Mouse (Mus musculus) midbrain, embryonic 13.5 days (tissue): ENCODE data around the gene Zpbp2. TPM values are rescaled to one million over a fixed set of nuclear protein-coding genes. Genes with fewer than 3 reads are reported as not detected.

Source experiments
- ATAC-seq: fragments of 200-750 bp; cut with Nextera tagmentation; 2 replicates; pipeline ENCODE4 v1.8.0; 2017; ENCODE audit warnings: mild to moderate bottlenecking, moderate TSS enrichment, moderate library complexity
- H3K27ac ChIP-seq: fragments of 300-500 bp; sonication (generic); 2 replicates; pipeline ENCODE4 v1.5.1; 2015; ENCODE audit warnings: inconsistent platforms, mild to moderate bottlenecking, moderate library complexity
- H3K27me3 ChIP-seq: fragments of 300-500 bp; sonication (generic); 2 replicates; pipeline ENCODE4 v1.6.1; 2015; ENCODE audit warnings: mild to moderate bottlenecking, inconsistent platforms
- H3K36me3 ChIP-seq: fragments of 300-500 bp; sonication (generic); 2 replicates; pipeline ENCODE4 v1.6.1; 2015; ENCODE audit warnings: mild to moderate bottlenecking, inconsistent platforms
- H3K4me1 ChIP-seq: fragments of 300-500 bp; sonication (generic); replicated peaks from 2 replicates; pipeline ENCODE4 v1.6.1; 2015; ENCODE audit warnings: inconsistent platforms
- H3K4me2 ChIP-seq: fragments of 300-500 bp; sonication (generic); replicated peaks from 2 replicates; pipeline ENCODE4 v1.6.1; 2015; ENCODE audit warnings: moderate library complexity, mild to moderate bottlenecking, inconsistent platforms
- H3K4me3 ChIP-seq: fragments of 300-500 bp; sonication (generic); replicated peaks from 2 replicates; pipeline ENCODE4 v1.5.1; 2015; ENCODE audit warnings: mild to moderate bottlenecking, inconsistent platforms
- H3K9ac ChIP-seq: fragments of 300-500 bp; sonication (generic); replicated peaks from 2 replicates; pipeline ENCODE4 v1.6.1; 2015; ENCODE audit warnings: mild to moderate bottlenecking, inconsistent platforms
- H3K9me3 ChIP-seq: fragments of 300-500 bp; sonication (generic); 2 replicates; pipeline ENCODE4 v1.6.1; 2016; ENCODE audit warnings: mild to moderate bottlenecking, inconsistent platforms
- whole genome bisulfite sequencing: fragments of 180-500 bp; shearing (Covaris S2); methylation state at CpG from one replicate; pipeline ENCODE4 v1.1.7; 2015; 5-methylcytosine and 5-hydroxymethylcytosine counted together
- polyA plus RNA-seq: library from polyadenylated mRNA; unstranded; fragments of >200 nt; fragmentation: Nextera tagmentation; extraction: Ambion mirVana; gene quantifications from 2 replicates; pipeline ENCODE4 v1.2.1, GENCODE M21; 2015

The Zpbp2 gene
- polyA plus RNA-seq, 1 experiment from 2014 or later = 0.12 TPM

GRCm38 (mm10) chr11:98563921-98564414, 13.1 kb downstream of the Zpbp2 start:
- no peaks in the 10 kb centered on the region for H3K9me3 ChIP-seq
- H3K27me3 ChIP-seq = no peaks in the 10 kb centered on the region
- H3K9ac ChIP-seq = no peak overlapping the region
- no peak for ATAC-seq
- H3K4me1 ChIP-seq = no peaks in the 10 kb centered on the region
- no peak overlapping the region for H3K4me3 ChIP-seq
- H3K36me3 ChIP-seq = no peaks in the 10 kb centered on the region
- no peak overlapping the region for H3K4me2 ChIP-seq
- no peak overlapping the region for H3K27ac ChIP-seq
- WGBS = 74% methylated on average over 13 of the region's 13 CpGs

- H3K4me3 ChIP-seq = no peak overlapping the region
- no peaks in the 10 kb centered on the region for H3K36me3 ChIP-seq
- no peaks in the 10 kb centered on the region for H3K4me1 ChIP-seq
- no peak for ATAC-seq
- no peak overlapping the region for H3K9ac ChIP-seq
- 87% methylated on average over 8 of the region's 8 CpGs for WGBS
- no peak overlapping the region for H3K4me2 ChIP-seq
- no peaks in the 10 kb centered on the region for H3K9me3 ChIP-seq
- no peaks in the 10 kb centered on the region for H3K27me3 ChIP-seq
- H3K27ac ChIP-seq = no peak overlapping the region
Observed at GRCm38 (mm10) chr11:98568326-98568725, 17.4 kb downstream of the Zpbp2 start.

GRCm38 (mm10) chr11:98569461-98569860, 18.6 kb downstream of the Zpbp2 start:
- Histone ChIP-seq H3K9ac (no peak overlapping the region), H3K4me2 (no peak overlapping the region), H3K27ac (no peak overlapping the region), H3K36me3 (no peaks in the 10 kb centered on the region), H3K27me3 (no peaks in the 10 kb centered on the region), H3K4me3 (no peak overlapping the region), H3K9me3 (no peaks in the 10 kb centered on the region), H3K4me1 (no peaks in the 10 kb centered on the region)
- ATAC-seq = no peak
- 81% methylated on average over 6 of the region's 6 CpGs for WGBS

- Histone ChIP-seq H3K4me3 (no peak overlapping the region), H3K36me3 (peaks cover 26% of the 10 kb centered on the region), H3K9me3 (no peaks in the 10 kb centered on the region), H3K27ac (no peak overlapping the region), H3K9ac (no peak overlapping the region), H3K4me1 (no peaks in the 10 kb centered on the region), H3K4me2 (no peak overlapping the region), H3K27me3 (no peaks in the 10 kb centered on the region)
- WGBS = 90% methylated on average over 5 of the region's 5 CpGs
- ATAC-seq = no peak
Observed at GRCm38 (mm10) chr11:98577776-98578175, 26.9 kb downstream of the Zpbp2 start.

- no peak overlapping the region for H3K27ac ChIP-seq
- H3K4me1 ChIP-seq = peaks cover 12% of the 10 kb centered on the region
- H3K27me3 ChIP-seq = no peaks in the 10 kb centered on the region
- H3K36me3 ChIP-seq = peaks cover 35% of the 10 kb centered on the region
- H3K4me2 ChIP-seq = no peak overlapping the region
- 66% methylated on average over 16 of the region's 16 CpGs for WGBS
- H3K4me3 ChIP-seq = no peak overlapping the region
- H3K9me3 ChIP-seq = no peaks in the 10 kb centered on the region
- no peak for ATAC-seq
- no peak overlapping the region for H3K9ac ChIP-seq
Observed at GRCm38 (mm10) chr11:98580301-98581121, 29.6 kb downstream of the Zpbp2 start.

GRCm38 (mm10) chr11:98581286-98582029, 30.6 kb downstream of the Zpbp2 start:
- no peaks in the 10 kb centered on the region for H3K27me3 ChIP-seq
- ATAC-seq = no peak
- no peak overlapping the region for H3K9ac ChIP-seq

GRCm38 (mm10) chr11:98582030-98582388, 31.1 kb downstream of the Zpbp2 start:
- no peak overlapping the region for H3K4me3 ChIP-seq
- H3K4me2 ChIP-seq = no peak overlapping the region
- 75% methylated on average over 8 of the region's 8 CpGs for WGBS
- no peaks in the 10 kb centered on the region for H3K9me3 ChIP-seq
- H3K27ac ChIP-seq = no peak overlapping the region
- H3K27me3 ChIP-seq = no peaks in the 10 kb centered on the region
- no peak for ATAC-seq
- peaks cover 22% of the 10 kb centered on the region for H3K4me1 ChIP-seq
- H3K9ac ChIP-seq = no peak overlapping the region
- H3K36me3 ChIP-seq = peaks cover 35% of the 10 kb centered on the region

More at GRCm38 (mm10) chr11:98581286-98582029, 30.6 kb downstream of the Zpbp2 start:
- WGBS = 65% methylated on average over 17 of the region's 17 CpGs
- Histone ChIP-seq H3K4me3 (no peak overlapping the region), H3K36me3 (peaks cover 35% of the 10 kb centered on the region), H3K9me3 (no peaks in the 10 kb centered on the region), H3K27ac (no peak overlapping the region), H3K4me2 (no peak overlapping the region), H3K4me1 (peaks cover 21% of the 10 kb centered on the region)

GRCm38 (mm10) chr11:98582551-98583264, 31.8 kb downstream of the Zpbp2 start:
- WGBS = 92% methylated on average over 12 of the region's 12 CpGs

GRCm38 (mm10) chr11:98583265-98583552, 32.3 kb downstream of the Zpbp2 start:
- Histone ChIP-seq H3K4me1 (peaks cover 32% of the 10 kb centered on the region), H3K36me3 (peaks cover 35% of the 10 kb centered on the region), H3K9me3 (no peaks in the 10 kb centered on the region), H3K4me3 (no peak overlapping the region), H3K27ac (no peak overlapping the region), H3K27me3 (no peaks in the 10 kb centered on the region), H3K4me2 (no peak overlapping the region), H3K9ac (no peak overlapping the region)
- no peak for ATAC-seq
- WGBS = 86% methylated on average over 3 of the region's 3 CpGs

More at GRCm38 (mm10) chr11:98582551-98583264, 31.8 kb downstream of the Zpbp2 start:
- H3K27me3 ChIP-seq = no peaks in the 10 kb centered on the region
- H3K4me3 ChIP-seq = no peak overlapping the region
- H3K4me1 ChIP-seq = peaks cover 27% of the 10 kb centered on the region
- H3K9ac ChIP-seq = no peak overlapping the region
- no peak overlapping the region for H3K4me2 ChIP-seq
- H3K9me3 ChIP-seq = no peaks in the 10 kb centered on the region
- no peak overlapping the region for H3K27ac ChIP-seq
- H3K36me3 ChIP-seq = peaks cover 35% of the 10 kb centered on the region
- no peak for ATAC-seq

- 65% methylated on average over 3 of the region's 3 CpGs for WGBS
- Histone ChIP-seq H3K4me1 (peaks cover 35% of the 10 kb centered on the region), H3K9me3 (no peaks in the 10 kb centered on the region), H3K27me3 (no peaks in the 10 kb centered on the region), H3K9ac (no peak overlapping the region), H3K4me3 (no peak overlapping the region), H3K27ac (no peak overlapping the region), H3K4me2 (no peak overlapping the region), H3K36me3 (peaks cover 35% of the 10 kb centered on the region)
- ATAC-seq = no peak
Observed at GRCm38 (mm10) chr11:98583571-98583970, 32.7 kb downstream of the Zpbp2 start.

- 0 out of 2 replicates have a peak overlapping the region, but pooled peaks have one; percentile 6 for H3K9ac ChIP-seq
Observed at GRCm38 (mm10) chr11:98584146-98584545, 33.2 kb downstream of the Zpbp2 start.

More at GRCm38 (mm10) chr11:98584146-98584545, 33.2 kb downstream of the Zpbp2 start:
- H3K9me3 ChIP-seq = no peaks in the 10 kb centered on the region
- 73% methylated on average over 1 of the region's 1 CpGs for WGBS
- no peak overlapping the region for H3K4me2 ChIP-seq
- peaks cover 35% of the 10 kb centered on the region for H3K36me3 ChIP-seq
- no peak overlapping the region for H3K4me3 ChIP-seq
- peaks cover 35% of the 10 kb centered on the region for H3K4me1 ChIP-seq
- no peaks in the 10 kb centered on the region for H3K27me3 ChIP-seq
- no peak overlapping the region for H3K27ac ChIP-seq
- no peak for ATAC-seq
